Mouse (Mus musculus) retina, adult 2 months (tissue): ENCODE data around the gene Gm7714.
"Not testable (repeated sequence)": the region's sequence is repeated elsewhere in the genome, so short reads cannot be mapped to it uniquely, and the experiment has no call there.

Experiments used
- DNase-seq: peaks from one replicate; pipeline ENCODE4 v3.0.0-alpha.2; 2012; ENCODE audit warnings: low read depth, low spot score

Gene Gm7714

GRCm38 (mm10) chr5:88268619-88269018 lies at the start of gene Gm7714:
Gene Gm7714 (plus strand): TSS chr5:88268919.
- DNase-seq, result no peak

- DNase-seq, result no peak
Measured at GRCm38 (mm10) chr5:88256475-88256874, 12.2 kb upstream of the Gm7714 start.

GRCm38 (mm10) chr5:88311307-88311706 lies 42.6 kb downstream of the Gm7714 start:
- DNase-seq, result not testable (repeated sequence)

- DNase-seq, result no peak
Measured at GRCm38 (mm10) chr5:88317012-88317411, 48.3 kb downstream of the Gm7714 start, which contains the start of gene Prol1. Gene Prol1 (plus strand): TSS chr5:88317312.
